ENCODE assay signal across 13 mouse cellular contexts in genomic region chr16:6283496-6283895, GRCm38 (mm10).
"Had no signal": no experiment of that assay in that cellular context is flagged by ENCODE, and none has a peak within 500 bp of the region (broad histone marks: within the 10 kb centered on the region; RNA-seq: fewer than 3 reads in every experiment).

No protein-coding gene starts in this region.

- DNase-seq: lung, adult 18-20 months; lung, embryonic 14.5 days; lung, postnatal 10 days; lung, postnatal 4 days; midbrain, embryonic 14.5 days; retina, postnatal 1 day; right cerebral cortex, adult 18-20 months; right cerebral cortex, postnatal 25 days; right cerebral cortex, postnatal 4 days; spleen, adult 18-20 months; thymus, adult 18-20 months; thymus, postnatal 14 days; thymus, postnatal 36 days had no signal
